Mouse (Mus musculus): ENCODE results near the gene Rora. TPM values are rescaled to one million over a fixed set of nuclear protein-coding genes. Genes with fewer than 3 reads are reported as not detected.
A peak's percentile ranks its signal among the peaks of the same experiment; 100 is the strongest.

The Rora gene
- polyA plus RNA-seq, 2 experiments = 4.5 to 10.1 TPM

GRCm38 (mm10) chr9:68884451-68885035 is 231.0 kb downstream of the Rora start:
- H3K27me3 ChIP-seq (ENCODE audit: control insufficient read depth, insufficient read depth, low read length) = no peaks in the 10 kb centered on the region
- 57% methylated on average over 9 of the region's 9 CpGs for WGBS
- no peak overlapping the region for H3K4me2 ChIP-seq (replicated peaks; ENCODE audit: low read depth, low read length, severe bottlenecking)
- no peaks in the 10 kb centered on the region for H3K9me3 ChIP-seq (ENCODE audit: control insufficient read depth, low read length)
- H3K4me1 ChIP-seq (ENCODE audit: control insufficient read depth, insufficient read depth, low read length) = no peaks in the 10 kb centered on the region
- DNase-seq (ENCODE audit: low spot score) (no peak), ATAC-seq (ENCODE audit: low FRiP score, low read depth) (no peak)
- no peak overlapping the region for H3K27ac ChIP-seq (replicated peaks; ENCODE audit: low read depth, low read length)
- TF ChIP-seq POLR2A (IDR thresholded peaks at IDR 0.05; ENCODE audit: borderline replicate concordance, extremely low read depth, insufficient read depth, insufficient read length) = no peak
- H3K9ac ChIP-seq (ENCODE audit: low read depth, low read length, severe bottlenecking) = no peak overlapping the region
- H3K4me3 ChIP-seq (replicated peaks; ENCODE audit: low read length) = no peak overlapping the region
- H3K36me3 ChIP-seq (ENCODE audit: control insufficient read depth, insufficient read depth, low read length) = no peaks in the 10 kb centered on the region

- Histone ChIP-seq H3K4me3 (replicated peaks; ENCODE audit: low read length) (no peak overlapping the region), H3K27ac (replicated peaks; ENCODE audit: low read depth, low read length) (no peak overlapping the region), H3K36me3 (ENCODE audit: control insufficient read depth, insufficient read depth, low read length) (no peaks in the 10 kb centered on the region), H3K9ac (ENCODE audit: low read depth, low read length, severe bottlenecking) (no peak overlapping the region), H3K4me2 (replicated peaks; ENCODE audit: low read depth, low read length, severe bottlenecking) (no peak overlapping the region), H3K27me3 (ENCODE audit: control insufficient read depth, insufficient read depth, low read length) (no peaks in the 10 kb centered on the region), H3K4me1 (ENCODE audit: control insufficient read depth, insufficient read depth, low read length) (no peaks in the 10 kb centered on the region; the same call in 1 of the 2 replicates), H3K9me3 (ENCODE audit: control insufficient read depth, low read length) (no peaks in the 10 kb centered on the region)
- no peak for TF ChIP-seq POLR2A (IDR thresholded peaks at IDR 0.05; ENCODE audit: borderline replicate concordance, extremely low read depth, insufficient read depth, insufficient read length)
- WGBS = 58% methylated on average over 8 of the region's 8 CpGs
- peak; percentile 75 for DNase-seq (ENCODE audit: low spot score)
- 0 out of 2 replicates have a peak, but pooled peaks have one; percentile 44 for ATAC-seq (ENCODE audit: low FRiP score, low read depth)
These were observed 235.1 kb downstream of the Rora start for GRCm38 (mm10) chr9:68888670-68889069.

GRCm38 (mm10) chr9:68891431-68891830 is 237.8 kb downstream of the Rora start:
- Histone ChIP-seq H3K27ac (replicated peaks; ENCODE audit: low read depth, low read length) (no peak overlapping the region), H3K4me1 (ENCODE audit: control insufficient read depth, insufficient read depth, low read length) (no peaks in the 10 kb centered on the region; the same call in 1 of the 2 replicates), H3K9ac (ENCODE audit: low read depth, low read length, severe bottlenecking) (no peak overlapping the region), H3K27me3 (ENCODE audit: control insufficient read depth, insufficient read depth, low read length) (no peaks in the 10 kb centered on the region), H3K36me3 (ENCODE audit: control insufficient read depth, insufficient read depth, low read length) (no peaks in the 10 kb centered on the region), H3K4me3 (replicated peaks; ENCODE audit: low read length) (no peak overlapping the region), H3K4me2 (replicated peaks; ENCODE audit: low read depth, low read length, severe bottlenecking) (no peak overlapping the region), H3K9me3 (ENCODE audit: control insufficient read depth, low read length) (no peaks in the 10 kb centered on the region)
- DNase-seq (ENCODE audit: low spot score) = no peak
- ATAC-seq (ENCODE audit: low FRiP score, low read depth) = no peak
- 39% methylated on average over 11 of the region's 11 CpGs for WGBS
- TF ChIP-seq POLR2A (IDR thresholded peaks at IDR 0.05; ENCODE audit: borderline replicate concordance, extremely low read depth, insufficient read depth, insufficient read length) = no peak

GRCm38 (mm10) chr9:68892356-68892755 is 238.8 kb downstream of the Rora start:
- Histone ChIP-seq H3K27ac (replicated peaks; ENCODE audit: low read depth, low read length) (no peak overlapping the region), H3K9ac (ENCODE audit: low read depth, low read length, severe bottlenecking) (no peak overlapping the region), H3K36me3 (ENCODE audit: control insufficient read depth, insufficient read depth, low read length) (no peaks in the 10 kb centered on the region), H3K4me3 (replicated peaks; ENCODE audit: low read length) (no peak overlapping the region), H3K4me1 (ENCODE audit: control insufficient read depth, insufficient read depth, low read length) (no peaks in the 10 kb centered on the region; the same call in 1 of the 2 replicates), H3K4me2 (replicated peaks; ENCODE audit: low read depth, low read length, severe bottlenecking) (no peak overlapping the region), H3K27me3 (ENCODE audit: control insufficient read depth, insufficient read depth, low read length) (no peaks in the 10 kb centered on the region), H3K9me3 (ENCODE audit: control insufficient read depth, low read length) (no peaks in the 10 kb centered on the region)
- TF ChIP-seq POLR2A (IDR thresholded peaks at IDR 0.05; ENCODE audit: borderline replicate concordance, extremely low read depth, insufficient read depth, insufficient read length) = no peak
- DNase-seq (ENCODE audit: low spot score) (no peak), ATAC-seq (ENCODE audit: low FRiP score, low read depth) (no peak)
- 87% methylated on average over 4 of the region's 4 CpGs for WGBS

- TF ChIP-seq POLR2A (IDR thresholded peaks at IDR 0.05; ENCODE audit: borderline replicate concordance, extremely low read depth, insufficient read depth, insufficient read length) = no peak
- Histone ChIP-seq H3K4me1 (ENCODE audit: control insufficient read depth, insufficient read depth, low read length) (no peaks in the 10 kb centered on the region; the same call in 1 of the 2 replicates), H3K9ac (ENCODE audit: low read depth, low read length, severe bottlenecking) (no peak overlapping the region), H3K4me3 (replicated peaks; ENCODE audit: low read length) (no peak overlapping the region), H3K36me3 (ENCODE audit: control insufficient read depth, insufficient read depth, low read length) (no peaks in the 10 kb centered on the region), H3K9me3 (ENCODE audit: control insufficient read depth, low read length) (no peaks in the 10 kb centered on the region), H3K4me2 (replicated peaks; ENCODE audit: low read depth, low read length, severe bottlenecking) (no peak overlapping the region), H3K27ac (replicated peaks; ENCODE audit: low read depth, low read length) (no peak overlapping the region), H3K27me3 (ENCODE audit: control insufficient read depth, insufficient read depth, low read length) (no peaks in the 10 kb centered on the region)
- no peak for DNase-seq (ENCODE audit: low spot score)
- WGBS = 66% methylated on average over 6 of the region's 6 CpGs
- ATAC-seq (ENCODE audit: low FRiP score, low read depth) = no peak
These were observed 239.3 kb downstream of the Rora start for GRCm38 (mm10) chr9:68892859-68893258.
